Mouse (Mus musculus) R1 (cell line): ENCODE data around the gene Olfml2b.

Experiments used
- DNase-seq: peaks from one replicate; pipeline ENCODE4 v3.0.0-alpha.2; 2018; ENCODE audit warnings: low read depth, low spot score

Olfml2b gene

GRCm38 (mm10) chr1:170644255-170645205 lies at the start of gene Olfml2b:
TSS of gene Olfml2b (plus strand) at chr1:170644532.
- DNase-seq: peak; percentile 69

- DNase-seq: no peak
Measured at GRCm38 (mm10) chr1:170594575-170594974, 49.8 kb upstream of the Olfml2b start.

DNA sequence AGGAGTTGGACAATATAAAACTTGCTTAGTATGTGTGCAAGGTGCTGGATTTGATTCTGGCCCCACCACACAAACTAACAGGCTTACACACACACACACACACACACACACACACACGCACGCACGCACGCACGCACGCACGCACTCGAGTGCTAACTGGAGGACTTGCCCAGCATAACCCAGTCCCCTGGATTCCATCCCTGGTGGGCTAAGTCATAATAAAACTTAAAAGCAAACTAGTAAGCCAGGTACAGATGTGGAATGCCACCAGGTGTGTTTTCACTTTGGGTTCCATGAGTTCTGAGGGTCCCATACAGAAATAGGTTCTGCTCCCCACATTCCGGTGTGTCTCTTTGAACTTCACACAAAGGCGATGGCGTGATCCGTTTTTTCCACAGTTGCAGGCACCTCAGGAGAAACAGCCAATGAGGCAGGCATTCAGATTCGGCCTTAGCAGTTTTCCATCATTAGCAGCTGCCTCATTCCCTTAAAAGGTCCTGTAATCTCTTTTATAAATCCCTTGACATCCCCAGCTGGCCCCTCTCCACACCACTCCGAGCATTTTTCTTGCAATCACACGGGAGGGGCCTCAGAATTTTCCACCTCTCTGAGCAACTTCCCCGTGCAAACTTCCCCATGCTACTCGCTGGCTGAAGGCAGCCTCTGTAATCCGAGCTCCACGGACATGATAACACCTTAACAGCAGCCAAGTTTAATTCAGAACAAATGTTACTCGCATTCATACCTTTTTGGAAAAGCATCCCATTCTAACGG lies 38.9 kb upstream of the Olfml2b start:
- no peak for DNase-seq

DNA sequence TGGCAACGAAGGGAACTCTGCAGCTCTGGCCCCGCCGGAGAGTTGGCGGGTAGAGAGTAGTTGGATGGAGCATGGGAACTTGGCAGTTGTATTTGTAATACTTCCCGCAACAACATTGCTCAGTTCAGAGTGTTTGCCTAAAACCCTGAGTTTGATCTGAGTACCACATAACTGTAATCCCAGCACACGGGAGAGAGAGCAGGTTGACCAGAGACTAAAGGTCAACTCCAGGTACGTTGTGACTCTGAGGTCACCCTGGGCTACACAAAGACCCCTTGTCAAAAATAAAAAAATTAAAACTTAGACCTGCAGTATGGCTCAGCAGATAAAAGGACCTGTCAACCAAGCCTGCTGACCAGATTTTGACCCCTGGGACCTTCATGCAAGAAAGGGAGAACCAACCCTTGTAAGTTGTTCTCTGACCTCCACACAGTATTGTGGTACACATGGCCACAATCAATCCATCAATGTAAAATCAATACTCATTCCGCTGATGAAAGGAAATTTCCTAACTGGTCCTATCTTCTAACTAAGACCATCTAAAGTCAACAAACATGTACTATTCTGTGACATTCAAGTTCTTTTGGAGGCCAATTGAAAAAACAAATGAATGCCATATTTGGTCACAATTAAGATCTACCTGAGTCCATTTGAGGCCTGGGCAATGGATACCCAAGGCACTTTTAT lies 37.0 kb upstream of the Olfml2b start:
- no peak for DNase-seq

DNA sequence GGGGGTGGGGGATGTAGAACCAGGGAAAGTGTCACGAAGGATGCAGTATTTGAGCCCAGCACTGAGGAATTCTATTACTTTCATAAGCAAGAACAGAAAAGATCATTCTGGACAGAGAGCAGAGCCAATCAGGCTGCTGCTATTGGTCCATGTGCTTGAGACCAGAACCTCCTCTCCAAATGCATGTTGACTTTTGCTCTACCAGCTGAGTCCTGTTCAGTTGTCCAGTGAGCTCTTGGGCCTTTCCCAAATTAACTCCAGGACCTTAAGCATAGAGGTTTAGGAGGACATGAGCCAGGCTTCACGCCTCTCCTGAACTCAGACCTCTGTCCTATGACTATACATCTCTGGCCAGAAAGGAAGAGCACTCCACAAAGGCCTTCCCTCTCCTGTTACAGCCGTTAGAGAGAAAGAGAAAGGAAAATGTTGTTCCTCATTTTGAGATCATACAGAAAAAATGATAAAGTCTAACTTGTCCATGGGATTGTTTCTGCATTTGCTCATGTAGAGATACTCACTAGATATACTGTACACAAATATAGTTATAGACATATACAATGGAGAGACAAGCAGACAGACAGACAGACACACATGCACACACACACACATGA lies 35.8 kb upstream of the Olfml2b start:
- DNase-seq: no peak

DNA sequence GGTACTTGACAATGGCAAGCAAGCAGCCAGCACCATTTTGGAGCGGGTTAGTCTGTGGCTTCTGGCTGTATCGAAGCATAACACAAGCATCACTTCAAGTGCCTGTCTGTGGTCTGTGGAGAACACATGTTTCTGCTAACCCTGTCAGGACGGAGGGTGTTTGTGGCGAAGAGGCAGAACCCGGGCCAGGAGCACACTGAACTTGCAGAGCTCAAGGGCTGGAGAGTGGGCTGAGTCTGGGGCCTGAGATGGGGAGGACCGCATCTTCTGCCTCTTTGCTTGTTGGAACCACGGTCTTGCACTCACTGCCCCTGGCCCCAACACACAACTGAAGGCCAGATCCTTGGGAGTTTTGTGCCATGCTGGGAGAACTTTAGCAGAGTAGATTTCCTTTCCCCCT lies 34.5 kb upstream of the Olfml2b start:
- DNase-seq: no peak

- no peak for DNase-seq
Measured at GRCm38 (mm10) chr1:170610289-170610688, 34.0 kb upstream of the Olfml2b start.

DNA sequence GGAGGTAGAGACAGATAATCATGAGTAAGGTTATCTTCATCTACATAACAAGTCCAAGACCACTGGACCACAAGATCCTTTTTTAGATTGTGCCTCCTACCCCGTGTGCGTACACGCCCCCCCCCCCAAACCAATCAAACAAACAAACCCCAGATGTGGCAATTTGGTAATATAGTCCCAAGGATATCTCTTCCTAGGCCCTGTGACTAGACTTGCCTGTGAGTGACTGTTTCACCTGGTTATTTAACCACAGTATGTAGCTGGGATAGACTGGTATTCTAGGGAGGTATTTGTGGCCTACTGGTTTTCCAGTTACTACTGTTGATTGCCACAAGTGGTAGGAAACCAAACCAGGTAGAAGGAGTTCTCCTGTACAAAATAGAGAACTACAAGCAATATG lies 33.6 kb upstream of the Olfml2b start:
- DNase-seq: no peak

DNA sequence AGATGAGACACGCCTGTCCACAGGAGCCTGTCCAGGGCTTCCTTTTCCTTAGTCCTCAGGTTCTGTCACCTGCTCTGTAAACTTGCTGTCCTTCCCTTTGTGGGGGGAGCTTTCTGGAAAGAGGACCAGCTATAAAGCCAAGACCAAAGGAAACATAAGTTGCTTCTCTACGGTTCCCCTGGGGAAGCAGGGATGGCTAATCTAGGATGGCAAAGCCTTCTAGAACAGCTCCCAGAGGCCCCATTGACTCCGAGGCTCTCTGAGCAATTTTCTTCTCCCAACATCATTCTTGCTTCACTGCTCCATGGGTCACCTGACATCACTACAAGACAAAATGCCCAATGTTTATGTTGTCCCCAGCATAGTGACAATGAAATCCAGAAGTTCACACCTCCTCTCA lies 32.7 kb upstream of the Olfml2b start:
- DNase-seq: no peak

- peak; percentile 69 for DNase-seq
Measured at GRCm38 (mm10) chr1:170612968-170613872, 31.1 kb upstream of the Olfml2b start.

DNA sequence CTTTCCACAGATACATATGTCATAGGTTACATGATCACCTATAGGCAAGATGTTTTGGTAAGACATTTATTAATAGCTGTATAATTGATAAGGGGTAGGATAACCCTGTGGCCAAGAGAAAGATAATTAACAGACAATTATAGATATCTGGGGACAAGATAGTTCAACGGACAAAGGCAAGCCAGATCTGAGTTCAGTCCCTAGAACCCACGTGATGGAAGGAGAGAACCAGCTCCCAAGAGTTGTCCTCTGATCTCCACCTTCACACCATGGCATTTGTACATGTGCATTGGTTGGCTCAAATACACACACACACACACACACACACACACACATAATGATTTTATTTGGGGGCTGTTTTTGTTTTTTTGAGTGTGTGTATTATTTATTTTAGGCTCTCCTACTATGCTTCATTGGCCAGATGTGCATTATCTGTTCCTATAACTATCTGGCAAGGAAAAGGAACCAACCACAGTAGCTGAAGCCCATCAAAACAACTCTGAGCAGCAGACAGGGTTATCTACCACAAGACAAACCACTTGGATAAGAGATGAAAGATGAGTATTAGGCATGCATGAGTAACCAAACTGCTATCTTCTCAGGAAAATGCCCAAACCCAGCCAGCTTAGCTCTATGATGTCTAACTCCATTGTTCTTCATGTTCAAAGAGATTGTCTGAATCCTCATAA lies 24.5 kb upstream of the Olfml2b start:
- DNase-seq: no peak

DNA sequence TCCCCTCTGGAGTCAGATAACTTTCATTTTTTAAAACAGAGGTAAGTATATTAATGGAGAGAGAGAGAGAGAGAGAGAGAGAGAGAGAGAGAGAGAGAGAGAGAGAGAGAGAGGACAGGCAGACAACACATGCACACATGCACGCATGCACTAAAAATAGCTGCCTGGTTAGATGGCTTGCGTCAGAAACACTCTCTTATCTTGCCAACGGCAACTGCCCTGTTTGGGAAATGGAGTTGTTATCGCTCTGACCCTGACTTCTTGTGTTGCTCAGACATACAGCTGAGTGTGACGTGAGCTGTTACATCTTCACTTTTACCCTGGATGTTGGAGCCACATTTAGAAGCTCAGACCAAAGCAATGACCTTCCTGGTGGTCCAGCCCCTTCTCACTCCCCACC lies 21.4 kb upstream of the Olfml2b start:
- DNase-seq: no peak

- DNase-seq: no peak
Measured at GRCm38 (mm10) chr1:170623432-170623831, 20.9 kb upstream of the Olfml2b start.

- DNase-seq: no peak
Measured at GRCm38 (mm10) chr1:170630489-170630888, 13.8 kb upstream of the Olfml2b start.

DNA sequence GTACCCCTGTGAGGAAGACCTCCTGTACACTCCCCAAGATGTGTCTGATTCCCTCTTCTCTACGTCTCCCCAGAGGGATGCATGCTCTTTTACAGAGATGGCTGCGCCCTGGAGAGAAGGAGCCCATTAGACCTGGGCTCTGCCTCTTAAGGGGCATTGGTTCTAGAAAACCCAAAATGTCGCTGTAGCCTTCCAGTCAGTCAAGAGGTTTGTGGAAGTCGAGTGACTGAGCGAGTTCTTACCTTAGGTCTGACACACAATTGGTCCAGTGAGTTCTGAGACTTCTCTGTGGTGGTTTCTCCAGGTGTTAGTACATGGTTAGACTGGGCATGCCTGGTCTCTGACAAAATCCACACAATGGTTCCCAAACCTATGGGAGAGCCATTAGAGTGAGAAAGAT lies 12.8 kb upstream of the Olfml2b start:
- no peak for DNase-seq

DNA sequence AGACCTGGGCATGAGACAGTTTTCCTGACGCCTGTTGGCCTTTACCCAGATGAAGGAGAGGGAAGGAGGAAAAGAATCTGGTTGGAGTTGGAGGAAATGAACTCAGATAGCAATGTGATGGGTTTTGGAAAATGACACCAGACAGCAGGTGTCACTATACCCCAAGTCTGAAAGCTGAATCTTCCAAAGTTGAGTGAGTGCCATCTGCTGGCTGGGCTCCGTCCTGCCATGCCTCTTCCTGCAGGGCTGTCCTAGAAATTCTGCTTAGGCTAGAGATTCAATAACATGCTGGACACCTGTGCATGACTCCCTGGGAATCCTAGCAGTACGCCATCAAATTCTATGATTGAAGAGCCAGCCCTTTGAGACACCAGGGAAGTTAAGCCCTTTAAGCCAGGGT lies 11.9 kb upstream of the Olfml2b start:
- DNase-seq: peak; percentile 87

GRCm38 (mm10) chr1:170632856-170633255 lies 11.5 kb upstream of the Olfml2b start:
- DNase-seq: no peak

GRCm38 (mm10) chr1:170638941-170639340 lies 5.4 kb upstream of the Olfml2b start:
- no peak for DNase-seq

DNA sequence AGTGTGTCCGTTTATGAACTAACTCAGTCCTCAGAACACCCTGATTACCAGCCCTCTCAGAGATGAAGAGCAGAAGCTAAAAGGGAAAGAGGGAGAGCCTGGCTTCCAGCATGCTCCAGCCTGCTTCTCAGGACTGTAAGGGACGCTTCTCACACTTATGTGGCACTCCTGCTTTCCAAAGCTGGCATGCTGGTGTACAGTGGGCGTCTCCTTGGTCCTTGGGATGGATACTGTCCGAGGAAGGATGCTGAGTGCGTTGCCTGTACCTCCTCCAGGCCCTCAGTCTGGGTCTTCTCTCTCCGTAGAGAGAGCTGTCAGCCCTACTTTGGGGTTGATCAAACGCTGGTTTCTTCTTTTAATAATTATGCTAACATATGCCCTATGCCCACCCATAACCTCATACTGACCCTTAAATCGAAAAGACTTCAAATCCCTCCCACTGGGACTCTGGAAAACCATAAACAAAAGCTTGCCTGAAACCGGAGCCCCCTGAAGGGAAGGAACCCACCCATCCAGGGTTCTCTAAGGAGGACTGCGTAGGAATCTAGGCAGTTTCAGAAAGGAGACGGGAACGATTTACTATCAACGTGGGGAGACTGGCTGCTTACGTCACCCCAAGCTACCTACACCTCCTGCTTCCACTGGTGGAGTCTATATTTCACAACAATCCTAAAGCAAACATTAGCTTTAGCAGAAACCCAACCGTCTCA lies 1.7 kb downstream of the Olfml2b start:
- DNase-seq: no peak
